Mouse (Mus musculus) mammary gland, adult 2 months (tissue): Measurements from ENCODE around the gene Gm11172. TPM values are rescaled to one million over a fixed set of nuclear protein-coding genes. Genes with fewer than 3 reads are reported as not detected.

Source experiments
- polyA plus RNA-seq: library from polyadenylated mRNA; depleted of rRNA; stranded (reverse); fragments of >200 nt; gene quantifications from 2 replicates; pipeline ENCODE4 v1.2.3, GENCODE M21; 2012; ENCODE audit warnings: low replicate concordance; rRNA removed

The Gm11172 gene
- polyA plus RNA-seq = not detected in 2 replicates

GRCm38 (mm10) chr16:10812865-10813371 is at the start of gene Gm11172:
Gene Gm11172, plus strand, starts transcription at chr16:10812915.

DNA sequence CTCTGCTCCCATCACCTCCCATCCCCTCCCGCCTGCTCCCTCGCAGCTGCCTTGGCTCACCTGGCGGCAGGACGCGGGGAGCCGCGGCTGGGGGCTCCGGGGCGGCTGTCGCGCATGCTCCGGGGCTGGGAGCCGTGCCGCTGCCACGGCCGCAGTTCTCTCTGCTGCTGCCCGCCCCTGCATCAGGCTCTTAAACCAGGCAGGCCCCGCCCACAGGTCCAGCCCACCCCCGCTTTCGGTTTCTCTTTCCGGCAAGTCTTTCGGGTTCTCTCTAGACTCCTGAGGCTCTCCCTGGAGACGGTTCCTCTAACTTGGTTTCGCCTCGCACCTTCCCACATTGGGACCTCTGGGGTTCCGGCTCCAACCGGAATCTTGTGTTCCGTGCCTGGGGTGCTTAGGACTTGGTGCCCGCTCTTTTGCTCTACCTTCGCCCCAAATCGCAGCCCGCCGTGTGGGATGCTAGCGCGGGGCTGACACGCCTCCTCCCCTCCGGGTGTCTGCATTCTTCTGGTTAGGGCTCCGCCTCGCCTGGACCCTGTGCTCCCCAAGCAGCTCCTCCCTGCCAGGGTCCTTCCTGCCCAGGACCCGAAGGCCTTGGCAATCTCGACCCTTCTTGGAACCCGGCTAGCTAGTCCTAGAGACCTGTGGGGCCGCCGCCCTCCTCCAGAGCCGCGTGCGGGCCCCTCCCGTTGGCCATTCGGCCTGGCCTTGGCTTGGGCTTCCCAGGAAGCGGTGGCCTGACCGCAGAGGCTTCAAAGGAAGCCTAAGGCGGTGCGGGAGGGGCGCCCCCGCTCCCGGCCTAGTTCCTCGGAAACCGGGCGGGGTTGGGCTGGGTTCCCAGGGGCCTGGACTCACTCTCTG is 27.1 kb upstream of the Gm11172 start, which contains the start of gene Socs1:
TSS of gene Socs1 (minus strand) at position 166 of the 861 bp plus-strand sequence.

GRCm38 (mm10) chr16:10788271-10788670 is 24.4 kb upstream of the Gm11172 start, which contains the start of gene Tnp2:
Gene Tnp2, minus strand, starts transcription at chr16:10788660.

GRCm38 (mm10) chr16:10790702-10791101 is 22.0 kb upstream of the Gm11172 start, which contains the start of gene Prm3:
Gene Prm3, minus strand, starts transcription at chr16:10790914.

DNA sequence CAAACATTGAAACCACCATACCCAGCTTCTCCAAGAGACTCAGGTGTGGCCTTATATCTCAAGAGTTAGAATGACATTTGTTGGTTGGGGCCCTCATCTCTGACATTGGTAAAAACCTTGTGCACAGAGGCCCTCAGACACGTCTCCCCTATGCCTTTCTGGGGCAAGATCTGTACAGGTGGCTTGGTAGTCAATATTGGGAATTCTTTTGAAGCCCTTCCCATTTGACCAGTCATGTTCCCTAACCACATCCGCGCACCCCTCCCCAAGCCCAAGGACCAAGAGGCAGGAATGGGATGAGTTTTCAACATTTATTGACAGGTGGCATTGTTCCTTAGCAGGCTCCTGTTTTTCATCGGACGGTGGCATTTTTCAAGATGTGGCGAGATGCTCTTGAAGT is 16.7 kb upstream of the Gm11172 start, which contains the start of gene Prm2:
TSS of gene Prm2 (minus strand) at position 101 of the 400 bp plus-strand sequence.

GRCm38 (mm10) chr16:10805789-10806527 is 6.8 kb upstream of the Gm11172 start, which contains the start of gene Prm1:
Gene Prm1, minus strand, starts transcription at chr16:10805839.

DNA sequence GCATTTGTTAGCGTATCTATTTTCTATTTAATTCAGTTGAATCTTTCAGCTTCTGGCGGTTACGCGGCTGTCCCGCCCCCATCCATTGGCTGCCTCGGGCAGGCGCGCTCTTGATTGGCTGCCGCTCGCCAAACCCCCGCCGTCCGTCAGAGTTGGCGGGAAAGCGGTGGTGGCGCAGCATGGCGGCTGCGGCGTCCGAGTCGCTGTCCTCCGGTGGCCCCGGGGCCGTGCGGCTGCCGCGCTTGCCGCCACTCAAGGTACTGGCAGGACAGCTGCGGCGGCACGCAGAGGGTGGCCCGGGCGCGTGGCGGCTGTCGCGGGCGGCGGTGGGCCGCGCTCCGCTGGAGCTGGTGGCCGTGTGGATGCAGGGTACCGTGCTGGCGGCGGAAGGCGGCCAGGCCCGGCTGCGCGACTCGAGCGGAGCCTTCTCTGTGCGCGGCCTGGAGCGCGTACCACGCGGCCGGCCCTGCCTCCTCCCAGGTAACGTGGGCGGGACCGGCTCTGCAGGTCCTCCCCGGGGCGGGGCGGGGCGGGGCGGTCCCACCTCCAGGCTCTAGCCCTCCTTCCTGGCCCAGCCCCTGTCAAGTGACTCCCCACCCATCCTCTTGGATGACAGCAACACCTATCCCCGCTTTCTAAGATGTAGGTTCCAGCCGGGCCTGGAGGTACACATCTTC is 22.3 kb downstream of the Gm11172 start, which contains the start of gene Rmi2:
TSS of gene Rmi2 (plus strand) at position 149 of the 677 bp plus-strand sequence.

Other genes starting within 250 kb of the Gm11172 start
- gene Socs1, start 27.4 kb upstream of the Gm11172 start, polyA plus RNA-seq = 10.4 and 43.0 TPM in 2 replicates
- gene Tnp2, start 24.3 kb upstream of the Gm11172 start, polyA plus RNA-seq = 0.99 and 1.8 TPM in 2 replicates
- gene Prm3, start 22.0 kb upstream of the Gm11172 start, polyA plus RNA-seq = not detected in 2 replicates
- gene Prm2, start 16.8 kb upstream of the Gm11172 start, polyA plus RNA-seq = 0.68 and 1.0 TPM in 2 replicates
- gene Prm1, start 7.1 kb upstream of the Gm11172 start, polyA plus RNA-seq = 0.72 and 1.1 TPM in 2 replicates
- gene Rmi2, start 22.1 kb downstream of the Gm11172 start, polyA plus RNA-seq = 0.63 and 4.0 TPM in 2 replicates
- gene Snn, start 248.0 kb downstream of the Gm11172 start, polyA plus RNA-seq = 46.6 and 62.2 TPM in 2 replicates